Mouse (Mus musculus) spleen, adult 2 months (tissue): ENCODE measurements around the gene Hist1h2ac.

Experiments
- CTCF ChIP-seq: fragments of 200-500 bp; IDR thresholded peaks from 2 replicates; pipeline ENCODE4 v1.5.1; 2011; ENCODE audit warnings: mild to moderate bottlenecking, inconsistent platforms; ENCODE audit not compliant: insufficient read depth, insufficient read length, insufficient replicate concordance; ENCODE audit errors: extremely low read depth
- POLR2A ChIP-seq: fragments of 200-500 bp; IDR thresholded peaks from 2 replicates; pipeline ENCODE4 v1.6.1; 2011; ENCODE audit warnings: low read depth, low read length, inconsistent platforms

GRCm38 (mm10) chr13:23694956-23695355 is 11.2 kb upstream of the Hist1h2ac start:
- no peak for TF ChIP-seq POLR2A
- TF ChIP-seq CTCF: no peak
